In genomic region chr1:83701696-83702404, GRCm38 (mm10) we compare ENCODE assay signal across 25 mouse cellular contexts.
DNase-seq lines count a peak whose midpoint lies in the region; ATAC-seq and TF ChIP-seq lines count a peak whose summit lies in the region.
"Had no signal": no experiment of that assay in that cellular context is flagged by ENCODE, and none has a peak within 500 bp of the region (broad histone marks: within the 10 kb centered on the region; RNA-seq: fewer than 3 reads in every experiment).

No protein-coding gene starts in this region.

- H3K27me3 ChIP-seq in forebrain, embryonic 15.5 days: no peaks in the 10 kb centered on the region
- no peaks in the 10 kb centered on the region for H3K27me3 ChIP-seq in forebrain, embryonic 11.5 days (ENCODE audit: control insufficient read depth, insufficient read depth, low read length)
- no peaks in the 10 kb centered on the region for H3K27me3 ChIP-seq in lung, embryonic 14.5 days (ENCODE audit: insufficient read depth, low read length)
- H3K27me3 ChIP-seq in forebrain, embryonic 16.5 days (replicated peaks; ENCODE audit: control insufficient read depth, insufficient read depth, low read length): no peaks in the 10 kb centered on the region
- H3K27me3 ChIP-seq: CH12.LX; embryonic facial prominence, embryonic 15.5 days; heart, embryonic 15.5 days; hindbrain, embryonic 15.5 days had no signal

- DNase-seq in forebrain, embryonic 11.5 days (ENCODE audit: low spot score): no peak
- peak; percentile 53 for DNase-seq in lung, embryonic 14.5 days
- DNase-seq in lung, postnatal 4 days: no peak
- DNase-seq in brain, adult 2 months (ENCODE audit: low read depth, low spot score): peak; percentile 30
- no peak for DNase-seq in thymus, postnatal 10 days (ENCODE audit: low spot score in 2 of 2)
- DNase-seq: adrenal gland, adult 2 months; adrenal gland, postnatal 25 days; cerebellum, adult 11 months; cerebellum, adult 8-10 months; cerebellum, postnatal 14 days; embryo, embryonic 11 days; gastrocnemius, postnatal 10 days; heart, adult 18-20 months; heart, postnatal 14 days; kidney, adult 11 months had no signal

- no peaks in the 10 kb centered on the region for H3K36me3 ChIP-seq in forebrain, embryonic 15.5 days
- H3K36me3 ChIP-seq in forebrain, embryonic 11.5 days (ENCODE audit: control insufficient read depth, insufficient read depth, low read length): no peaks in the 10 kb centered on the region
- H3K36me3 ChIP-seq in lung, embryonic 14.5 days (ENCODE audit: insufficient read depth): no peaks in the 10 kb centered on the region
- H3K36me3 ChIP-seq in forebrain, embryonic 16.5 days (ENCODE audit: control insufficient read depth, insufficient read depth): no peaks in the 10 kb centered on the region
- H3K36me3 ChIP-seq: embryonic facial prominence, embryonic 15.5 days; heart, embryonic 10.5 days; heart, embryonic 15.5 days; hindbrain, embryonic 15.5 days had no signal

- H3K4me1 ChIP-seq in forebrain, embryonic 15.5 days: peaks cover 13% of the 10 kb centered on the region
- H3K4me1 ChIP-seq in forebrain, embryonic 11.5 days (replicated peaks; ENCODE audit: control insufficient read depth, insufficient read depth, low read length): no peaks in the 10 kb centered on the region
- H3K4me1 ChIP-seq in lung, embryonic 14.5 days (ENCODE audit: insufficient read depth): no peaks in the 10 kb centered on the region
- H3K4me1 ChIP-seq in forebrain, embryonic 16.5 days (replicated peaks; ENCODE audit: control insufficient read depth, insufficient read depth, low read length): peaks cover 4% of the 10 kb centered on the region
- H3K4me1 ChIP-seq: embryonic facial prominence, embryonic 15.5 days; heart, embryonic 10.5 days; heart, embryonic 15.5 days; hindbrain, embryonic 15.5 days had no signal

- no peak overlapping the region for H3K9ac ChIP-seq in forebrain, embryonic 15.5 days (replicated peaks)
- no peak overlapping the region for H3K9ac ChIP-seq in forebrain, embryonic 11.5 days (ENCODE audit: low read length)
- no peak overlapping the region for H3K9ac ChIP-seq in lung, embryonic 14.5 days
- no peak overlapping the region for H3K9ac ChIP-seq in forebrain, embryonic 16.5 days (replicated peaks; ENCODE audit: low read depth, low read length)
- H3K9ac ChIP-seq: embryonic facial prominence, embryonic 15.5 days; heart, embryonic 15.5 days; hindbrain, embryonic 15.5 days had no signal

- no peak overlapping the region for H3K27ac ChIP-seq in forebrain, embryonic 15.5 days (replicated peaks)
- H3K27ac ChIP-seq in forebrain, embryonic 11.5 days (ENCODE audit: low read depth, low read length): no peak overlapping the region
- no peak overlapping the region for H3K27ac ChIP-seq in lung, embryonic 14.5 days (ENCODE audit: low read depth)
- no peak overlapping the region for H3K27ac ChIP-seq in forebrain, embryonic 16.5 days (ENCODE audit: low read length)
- H3K27ac ChIP-seq: embryonic facial prominence, embryonic 15.5 days; heart, embryonic 10.5 days; heart, embryonic 15.5 days; hindbrain, embryonic 15.5 days had no signal

- 34% methylated on average over 5 of the region's 6 CpGs for WGBS in forebrain, embryonic 15.5 days
- 81% methylated on average over 6 of the region's 6 CpGs for WGBS in forebrain, embryonic 11.5 days
- WGBS in lung, embryonic 14.5 days: 61% methylated on average over 6 of the region's 6 CpGs
- WGBS in forebrain, embryonic 16.5 days: 24% methylated on average over 6 of the region's 6 CpGs

- H3K9me3 ChIP-seq in forebrain, embryonic 15.5 days: no peaks in the 10 kb centered on the region
- no peaks in the 10 kb centered on the region for H3K9me3 ChIP-seq in forebrain, embryonic 11.5 days (ENCODE audit: control insufficient read depth, low read length)
- H3K9me3 ChIP-seq in lung, embryonic 14.5 days (ENCODE audit: low read depth, low read length): no peaks in the 10 kb centered on the region
- no peaks in the 10 kb centered on the region for H3K9me3 ChIP-seq in forebrain, embryonic 16.5 days (ENCODE audit: control insufficient read depth, low read length)
- H3K9me3 ChIP-seq: embryonic facial prominence, embryonic 15.5 days; heart, embryonic 10.5 days; heart, embryonic 15.5 days; hindbrain, embryonic 15.5 days had no signal

- H3K4me3 ChIP-seq in forebrain, embryonic 15.5 days: no peak overlapping the region
- no peak overlapping the region for H3K4me3 ChIP-seq in forebrain, embryonic 11.5 days (ENCODE audit: low read depth, low read length)
- no peak overlapping the region for H3K4me3 ChIP-seq in lung, embryonic 14.5 days (ENCODE audit: low read depth, low read length)
- no peak overlapping the region for H3K4me3 ChIP-seq in forebrain, embryonic 16.5 days (replicated peaks; ENCODE audit: low read length)
- H3K4me3 ChIP-seq: embryonic facial prominence, embryonic 15.5 days; erythroblast, embryonic 14.5 days; heart, embryonic 10.5 days; heart, embryonic 15.5 days; hindbrain, embryonic 15.5 days had no signal

- no peak overlapping the region for H3K4me2 ChIP-seq in forebrain, embryonic 15.5 days (replicated peaks)
- H3K4me2 ChIP-seq in forebrain, embryonic 11.5 days (ENCODE audit: low read depth, low read length, severe bottlenecking): no peak overlapping the region
- H3K4me2 ChIP-seq in lung, embryonic 14.5 days: no peak overlapping the region
- H3K4me2 ChIP-seq in forebrain, embryonic 16.5 days (ENCODE audit: low read length): no peak overlapping the region
- H3K4me2 ChIP-seq: embryonic facial prominence, embryonic 15.5 days; heart, embryonic 15.5 days; hindbrain, embryonic 15.5 days had no signal

- ATAC-seq in forebrain, embryonic 15.5 days (replicated peaks): peak; percentile 41
- no peak for ATAC-seq in forebrain, embryonic 11.5 days (replicated peaks; ENCODE audit: low FRiP score)
- ATAC-seq in lung, embryonic 14.5 days (ENCODE audit: insufficient read depth): no peak; the same call in 1 of the 2 replicates
- peak; percentile 50 for ATAC-seq in forebrain, embryonic 16.5 days
- ATAC-seq: activated CD4-positive, CD25-positive, alpha-beta regulatory T cell, adult 4 months; Patski had no signal

- no peak for TF ChIP-seq CTCF in lung, embryonic 14.5 days (IDR thresholded peaks at IDR 0.05; ENCODE audit: low read depth)

Comparison
In these comparisons a context has a peak if more than half of its experiments do, and no peak if none do; other contexts are left out.
1. ATAC-seq: peak in forebrain, embryonic 15.5 days (single experiment) and forebrain, embryonic 16.5 days (single experiment); none in forebrain, embryonic 11.5 days (single experiment) and lung, embryonic 14.5 days (single experiment).
2. DNase-seq: peak in lung, embryonic 14.5 days (single experiment) and brain, adult 2 months (single experiment); none in forebrain, embryonic 11.5 days (single experiment), lung, postnatal 4 days (0 of 2) and thymus, postnatal 10 days (0 of 2).